Mouse (Mus musculus): ENCODE measurements at regions not wholly inside any gene's neighbourhood (a gene's known extent, or its start where the extent isn't known, plus 50 kb on each side); places are given as distances from the start of the nearest gene placed in this dataset.

DNA sequence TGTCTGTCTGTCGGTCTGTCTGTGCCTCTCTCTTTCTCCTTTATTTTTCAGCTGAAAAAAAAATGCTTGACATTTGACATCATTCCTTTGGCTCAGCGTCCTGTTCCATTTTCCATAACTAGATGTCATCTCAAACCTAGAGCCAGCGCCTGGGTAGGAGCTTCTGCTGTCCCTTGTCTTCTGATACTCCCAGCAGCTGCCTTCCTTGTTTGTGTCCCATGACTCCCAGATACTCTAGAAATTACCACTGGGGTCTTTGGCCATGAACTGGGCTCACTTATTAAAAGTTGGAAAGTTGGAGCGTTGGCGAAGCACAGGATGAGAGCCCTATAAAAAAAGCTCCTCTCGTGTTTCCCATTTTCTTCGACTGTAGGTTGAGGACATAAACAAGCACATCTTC is 260.4 kb downstream of the Foxo1 start:
- Histone ChIP-seq H3K36me3 (ENCODE audit: control insufficient read depth, insufficient read depth) (no peaks in the 10 kb centered on the region), H3K4me1 (replicated peaks; ENCODE audit: control insufficient read depth, insufficient read depth, low read length) (no peaks in the 10 kb centered on the region), H3K9me3 (ENCODE audit: control insufficient read depth) (no peaks in the 10 kb centered on the region), H3K4me3 (ENCODE audit: low read depth, low read length) (no peak overlapping the region), H3K27me3 (replicated peaks; ENCODE audit: control insufficient read depth, insufficient read depth, low read length) (no peaks in the 10 kb centered on the region), H3K4me2 (replicated peaks; ENCODE audit: low read depth) (no peak overlapping the region), H3K27ac (ENCODE audit: low read depth, low read length) (no peak overlapping the region), H3K9ac (ENCODE audit: low read depth, low read length) (no peak overlapping the region)
- 88% methylated on average over 7 of the region's 7 CpGs for WGBS
- ATAC-seq: no peak
- no peak for TF ChIP-seq CTCF (IDR thresholded peaks at IDR 0.05; ENCODE audit: low read depth)

GRCm38 (mm10) chr3:52527781-52528180 is 259.6 kb downstream of the Foxo1 start:
- 75% methylated on average over 3 of the region's 3 CpGs for WGBS
- no peak for TF ChIP-seq CTCF (IDR thresholded peaks at IDR 0.05; ENCODE audit: low read depth)
- ATAC-seq: no peak

DNA sequence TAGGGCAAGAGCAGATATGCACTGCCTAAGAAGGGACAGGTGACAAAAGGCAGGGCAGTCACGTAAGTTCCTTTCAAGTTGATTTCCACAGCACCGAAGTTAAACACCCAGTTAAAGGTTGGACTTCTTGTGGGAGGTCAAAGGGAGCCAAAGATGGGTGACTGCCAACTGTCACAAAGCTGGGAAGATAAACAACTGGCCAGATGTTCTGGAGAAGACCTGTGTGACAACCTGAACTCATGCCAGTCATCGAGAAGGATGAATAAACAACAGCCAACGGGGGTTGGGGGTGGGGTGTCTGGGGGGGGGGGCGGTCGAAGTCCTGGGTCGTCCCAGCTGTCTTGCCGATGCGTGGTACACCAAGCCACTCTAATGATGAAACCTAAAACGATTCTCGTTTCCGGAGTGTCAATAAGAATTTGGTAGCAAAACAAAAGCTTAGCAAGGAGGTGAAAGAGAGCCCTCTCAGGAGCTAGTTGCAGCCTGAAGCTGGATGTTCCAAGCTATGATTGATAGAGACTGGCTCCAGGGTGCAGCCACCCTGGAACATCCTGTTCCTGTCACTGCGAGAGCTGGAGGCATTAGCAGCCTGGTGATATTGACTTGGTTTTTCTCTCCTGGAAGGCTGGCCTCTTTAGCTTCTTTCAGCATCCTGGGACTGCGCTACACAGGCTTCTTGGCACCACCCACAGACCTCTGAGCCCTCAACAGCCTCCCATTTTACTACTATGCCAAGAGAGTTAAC is 259.0 kb downstream of the Foxo1 start:
- Histone ChIP-seq H3K36me3 (ENCODE audit: control insufficient read depth, insufficient read depth) (no peaks in the 10 kb centered on the region; the same call in 1 of the 2 replicates), H3K4me3 (ENCODE audit: low read depth, low read length) (no peak overlapping the region), H3K9ac (ENCODE audit: low read depth, low read length) (no peak overlapping the region), H3K9me3 (ENCODE audit: control insufficient read depth) (no peaks in the 10 kb centered on the region), H3K27ac (ENCODE audit: low read depth, low read length) (no peak overlapping the region), H3K27me3 (replicated peaks; ENCODE audit: control insufficient read depth, insufficient read depth, low read length) (no peaks in the 10 kb centered on the region), H3K4me1 (replicated peaks; ENCODE audit: control insufficient read depth, insufficient read depth, low read length) (no peaks in the 10 kb centered on the region), H3K4me2 (replicated peaks; ENCODE audit: low read depth) (no peak overlapping the region)
- no peak for ATAC-seq
- no peak for TF ChIP-seq CTCF (IDR thresholded peaks at IDR 0.05; ENCODE audit: low read depth)
- 64% methylated on average over 14 of the region's 14 CpGs for WGBS

More at GRCm38 (mm10) chr3:52527781-52528180, 259.6 kb downstream of the Foxo1 start:
- Histone ChIP-seq H3K4me1 (replicated peaks; ENCODE audit: control insufficient read depth, insufficient read depth, low read length) (no peaks in the 10 kb centered on the region), H3K9me3 (ENCODE audit: control insufficient read depth) (no peaks in the 10 kb centered on the region), H3K27ac (ENCODE audit: low read depth, low read length) (no peak overlapping the region), H3K27me3 (replicated peaks; ENCODE audit: control insufficient read depth, insufficient read depth, low read length) (no peaks in the 10 kb centered on the region), H3K9ac (ENCODE audit: low read depth, low read length) (no peak overlapping the region), H3K36me3 (ENCODE audit: control insufficient read depth, insufficient read depth) (no peaks in the 10 kb centered on the region; the same call in 1 of the 2 replicates), H3K4me3 (ENCODE audit: low read depth, low read length) (no peak overlapping the region), H3K4me2 (replicated peaks; ENCODE audit: low read depth) (no peak overlapping the region)

GRCm38 (mm10) chr3:52522886-52523285 is 254.8 kb downstream of the Foxo1 start:
- 84% methylated on average over 12 of the region's 12 CpGs for WGBS
- no peak overlapping the region for H3K27ac ChIP-seq (ENCODE audit: low read depth, low read length)

DNA sequence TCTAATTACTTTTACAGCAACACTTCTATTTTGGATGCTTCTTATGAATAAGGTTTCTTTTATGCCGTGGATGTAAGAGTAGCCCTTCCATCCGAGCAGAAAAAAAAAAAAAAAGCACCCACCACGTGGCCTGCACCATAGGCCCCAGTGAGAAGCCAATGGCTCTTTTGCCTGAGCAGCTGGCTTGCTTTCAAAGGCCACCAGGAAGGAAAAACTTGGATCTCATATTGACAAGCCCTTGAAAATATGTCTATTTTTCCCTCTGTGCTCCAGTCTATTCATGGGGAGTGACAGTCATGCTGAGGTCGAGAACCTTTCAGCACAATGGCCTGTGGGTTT is 252.4 kb downstream of the Foxo1 start:
- ATAC-seq: no peak
- H3K36me3 ChIP-seq (ENCODE audit: control insufficient read depth, insufficient read depth): no peaks in the 10 kb centered on the region; the same call in 1 of the 2 replicates
- no peak overlapping the region for H3K9ac ChIP-seq (ENCODE audit: low read depth, low read length)
- H3K4me3 ChIP-seq (ENCODE audit: low read depth, low read length): no peak overlapping the region
- no peak for TF ChIP-seq CTCF (IDR thresholded peaks at IDR 0.05; ENCODE audit: low read depth)
- no peak overlapping the region for H3K4me2 ChIP-seq (replicated peaks; ENCODE audit: low read depth)
- H3K9me3 ChIP-seq (ENCODE audit: control insufficient read depth): no peaks in the 10 kb centered on the region
- no peak overlapping the region for H3K27ac ChIP-seq (ENCODE audit: low read depth, low read length)
- 66% methylated on average over 4 of the region's 4 CpGs for WGBS
- no peaks in the 10 kb centered on the region for H3K27me3 ChIP-seq (replicated peaks; ENCODE audit: control insufficient read depth, insufficient read depth, low read length)
- no peaks in the 10 kb centered on the region for H3K4me1 ChIP-seq (replicated peaks; ENCODE audit: control insufficient read depth, insufficient read depth, low read length)

More at GRCm38 (mm10) chr3:52522886-52523285, 254.8 kb downstream of the Foxo1 start:
- no peaks in the 10 kb centered on the region for H3K4me1 ChIP-seq (replicated peaks; ENCODE audit: control insufficient read depth, insufficient read depth, low read length)
- H3K4me2 ChIP-seq (replicated peaks; ENCODE audit: low read depth): no peak overlapping the region
- TF ChIP-seq CTCF (IDR thresholded peaks at IDR 0.05; ENCODE audit: low read depth): no peak
- no peak overlapping the region for H3K9ac ChIP-seq (ENCODE audit: low read depth, low read length)
- no peak for ATAC-seq
- no peaks in the 10 kb centered on the region for H3K9me3 ChIP-seq (ENCODE audit: control insufficient read depth)
- H3K27me3 ChIP-seq (replicated peaks; ENCODE audit: control insufficient read depth, insufficient read depth, low read length): no peaks in the 10 kb centered on the region
- no peak overlapping the region for H3K4me3 ChIP-seq (ENCODE audit: low read depth, low read length)
- no peaks in the 10 kb centered on the region; the same call in 1 of the 2 replicates for H3K36me3 ChIP-seq (ENCODE audit: control insufficient read depth, insufficient read depth)

GRCm38 (mm10) chr3:52519910-52520608 is 251.9 kb downstream of the Foxo1 start:
- Histone ChIP-seq H3K9me3 (ENCODE audit: control insufficient read depth) (no peaks in the 10 kb centered on the region), H3K4me1 (replicated peaks; ENCODE audit: control insufficient read depth, insufficient read depth, low read length) (no peaks in the 10 kb centered on the region), H3K27ac (ENCODE audit: low read depth, low read length) (no peak overlapping the region), H3K27me3 (replicated peaks; ENCODE audit: control insufficient read depth, insufficient read depth, low read length) (no peaks in the 10 kb centered on the region), H3K36me3 (ENCODE audit: control insufficient read depth, insufficient read depth) (no peaks in the 10 kb centered on the region; the same call in 1 of the 2 replicates), H3K4me2 (replicated peaks; ENCODE audit: low read depth) (no peak overlapping the region), H3K4me3 (ENCODE audit: low read depth, low read length) (no peak overlapping the region), H3K9ac (ENCODE audit: low read depth, low read length) (no peak overlapping the region)
- no peak for TF ChIP-seq CTCF (IDR thresholded peaks at IDR 0.05; ENCODE audit: low read depth)
- ATAC-seq: no peak
- WGBS: 68% methylated on average over 22 of the region's 22 CpGs
